Mouse (Mus musculus) liver, adult 2 months (tissue): ENCODE measurements at regions not wholly inside any gene's neighbourhood (a gene's known extent, or its start where the extent isn't known, plus 50 kb on each side); places are given as distances from the start of the nearest gene placed in this dataset.

Experiments used
- DNase-seq: peaks from one replicate; pipeline ENCODE4 v3.0.0-alpha.2; 2011; ENCODE audit warnings: low read depth, low spot score; ENCODE audit errors: extremely low read depth
- H3K27ac ChIP-seq: fragments of 200-500 bp; replicated peaks from 2 replicates; pipeline ENCODE4 v1.5.1; 2012; ENCODE audit warnings: low read depth, mild to moderate bottlenecking, control low read depth, inconsistent platforms, low read length; ENCODE audit not compliant: insufficient read depth
- H3K27me3 ChIP-seq: fragments of 200-500 bp; 2 replicates; pipeline ENCODE4 v1.6.1; 2012; ENCODE audit warnings: mild to moderate bottlenecking, moderate library complexity, low read length, inconsistent platforms; ENCODE audit not compliant: control insufficient read depth, insufficient read depth
- H3K36me3 ChIP-seq: fragments of 200-500 bp; 2 replicates; pipeline ENCODE4 v1.6.1; 2012; ENCODE audit warnings: low read length, inconsistent platforms; ENCODE audit not compliant: control insufficient read depth, insufficient read depth
- H3K4me1 ChIP-seq: fragments of 200-500 bp; 2 replicates; pipeline ENCODE4 v1.6.1; 2011; ENCODE audit warnings: low read length; ENCODE audit not compliant: control insufficient read depth, insufficient read depth
- H3K4me3 ChIP-seq: fragments of 200-500 bp; 2 replicates; pipeline ENCODE4 v1.5.1; 2011; ENCODE audit warnings: low read depth, mild to moderate bottlenecking, control low read depth, low read length, moderate library complexity; ENCODE audit not compliant: insufficient read depth
- H3K79me2 ChIP-seq: fragments of 200-500 bp; 2 replicates; pipeline ENCODE4 v1.6.1; 2012; ENCODE audit warnings: inconsistent platforms, mild to moderate bottlenecking, low read length, moderate library complexity; ENCODE audit not compliant: control insufficient read depth, insufficient read depth
- H3K9ac ChIP-seq: fragments of 200-500 bp; 2 replicates; pipeline ENCODE4 v1.6.1; 2012; ENCODE audit warnings: low read depth, mild to moderate bottlenecking, control low read depth, inconsistent platforms, low read length
- CTCF ChIP-seq: fragments of 200-500 bp; IDR thresholded peaks from 2 replicates; pipeline ENCODE4 v1.5.1; 2011; ENCODE audit warnings: low read depth, low read length, control low read depth
- POLR2A ChIP-seq: fragments of 200-500 bp; IDR thresholded peaks from 2 replicates; pipeline ENCODE4 v1.6.1; 2011; ENCODE audit warnings: low read length, control low read depth; ENCODE audit not compliant: insufficient read depth; ENCODE audit errors: extremely low read depth
- WGBS: fragments of 180-500 bp; shearing (Covaris S2); methylation state at CpG from one replicate; pipeline ENCODE4 v1.1.7; 2018; 5-methylcytosine and 5-hydroxymethylcytosine counted together

- H3K36me3 ChIP-seq, result no peaks in the 10 kb centered on the region
- no peaks in the 10 kb centered on the region for H3K4me1 ChIP-seq
- H3K79me2 ChIP-seq, result no peaks in the 10 kb centered on the region
- H3K4me3 ChIP-seq, result no peak overlapping the region
- no peak for TF ChIP-seq POLR2A
- TF ChIP-seq CTCF, result no peak
- H3K9ac ChIP-seq, result no peak overlapping the region
- DNase-seq, result no peak
- no peak overlapping the region for H3K27ac ChIP-seq
- no peaks in the 10 kb centered on the region for H3K27me3 ChIP-seq
Measured at GRCm38 (mm10) chr2:123165384-123165783, 400.3 kb downstream of the Sqor start.

- 43% methylated on average over 1 of the region's 1 CpGs for WGBS
- no peak overlapping the region for H3K9ac ChIP-seq
Measured at GRCm38 (mm10) chr2:123170611-123171010, 405.6 kb downstream of the Sqor start.

GRCm38 (mm10) chr2:123182208-123182607, 417.2 kb downstream of the Sqor start:
- Histone ChIP-seq H3K79me2 (no peaks in the 10 kb centered on the region), H3K9ac (no peak overlapping the region), H3K27me3 (no peaks in the 10 kb centered on the region), H3K4me3 (no peak overlapping the region), H3K27ac (no peak overlapping the region), H3K4me1 (no peaks in the 10 kb centered on the region), H3K36me3 (no peaks in the 10 kb centered on the region)
- DNase-seq, result peak; percentile 4
- TF ChIP-seq POLR2A, result no peak
- no peak for TF ChIP-seq CTCF

More at GRCm38 (mm10) chr2:123170611-123171010, 405.6 kb downstream of the Sqor start:
- no peaks in the 10 kb centered on the region for H3K79me2 ChIP-seq
- no peak for DNase-seq
- H3K27ac ChIP-seq, result no peak overlapping the region
- TF ChIP-seq POLR2A, result no peak
- no peak for TF ChIP-seq CTCF
- H3K4me1 ChIP-seq, result no peaks in the 10 kb centered on the region
- no peaks in the 10 kb centered on the region for H3K36me3 ChIP-seq
- no peak overlapping the region for H3K4me3 ChIP-seq
- no peaks in the 10 kb centered on the region for H3K27me3 ChIP-seq

GRCm38 (mm10) chr2:123190795-123191582, 426.0 kb downstream of the Sqor start:
- TF ChIP-seq CTCF, result no peak
- Histone ChIP-seq H3K4me1 (no peaks in the 10 kb centered on the region), H3K79me2 (no peaks in the 10 kb centered on the region), H3K27me3 (no peaks in the 10 kb centered on the region), H3K9ac (no peak overlapping the region), H3K27ac (no peak overlapping the region), H3K4me3 (no peak overlapping the region), H3K36me3 (no peaks in the 10 kb centered on the region)
- no peak for DNase-seq
- WGBS, result 54% methylated on average over 3 of the region's 3 CpGs

- Histone ChIP-seq H3K4me3 (no peak overlapping the region), H3K27me3 (no peaks in the 10 kb centered on the region), H3K79me2 (no peaks in the 10 kb centered on the region), H3K4me1 (no peaks in the 10 kb centered on the region), H3K9ac (no peak overlapping the region), H3K36me3 (no peaks in the 10 kb centered on the region), H3K27ac (no peak overlapping the region)
- no peak for TF ChIP-seq POLR2A
- TF ChIP-seq CTCF, result no peak
- WGBS, result 27% methylated on average over 1 of the region's 1 CpGs
- no peak for DNase-seq
Measured at GRCm38 (mm10) chr2:123194533-123194932, 429.5 kb downstream of the Sqor start.
